Mouse (Mus musculus) E14TG2a.4 (cell line): Measurements from ENCODE around the gene Cerk.

Experiments used
- H3K27me3 ChIP-seq: 2 replicates; pipeline ENCODE4 v1.6.1; 2014; ENCODE audit warnings: low read length, control low read depth; ENCODE audit not compliant: insufficient read depth
- H3K36me3 ChIP-seq: 2 replicates; pipeline ENCODE4 v1.6.1; 2014; ENCODE audit warnings: low read length, control low read depth; ENCODE audit not compliant: insufficient read depth
- H3K4me1 ChIP-seq: replicated peaks from 2 replicates; pipeline ENCODE4 v1.6.1; 2014; ENCODE audit warnings: low read depth, low read length, control low read depth
- H3K4me3 ChIP-seq: replicated peaks from 2 replicates; pipeline ENCODE4 v1.5.1; 2014; ENCODE audit warnings: mild to moderate bottlenecking, low read length
- H3K9me3 ChIP-seq: 2 replicates; pipeline ENCODE4 v1.6.1; 2014; ENCODE audit warnings: low read length, control low read depth
- CTCF ChIP-seq: conservative IDR thresholded peaks from 2 replicates; pipeline ENCODE4 v1.5.1; 2014; ENCODE audit warnings: low read length
- NANOG ChIP-seq: IDR thresholded peaks from 2 replicates; pipeline ENCODE4 v1.6.1; 2014; ENCODE audit warnings: borderline replicate concordance, low read length, mixed read lengths
- POU5F1 ChIP-seq: IDR thresholded peaks from 2 replicates; pipeline ENCODE4 v1.6.1; 2014; ENCODE audit warnings: low read length, borderline replicate concordance

The Cerk gene

DNA sequence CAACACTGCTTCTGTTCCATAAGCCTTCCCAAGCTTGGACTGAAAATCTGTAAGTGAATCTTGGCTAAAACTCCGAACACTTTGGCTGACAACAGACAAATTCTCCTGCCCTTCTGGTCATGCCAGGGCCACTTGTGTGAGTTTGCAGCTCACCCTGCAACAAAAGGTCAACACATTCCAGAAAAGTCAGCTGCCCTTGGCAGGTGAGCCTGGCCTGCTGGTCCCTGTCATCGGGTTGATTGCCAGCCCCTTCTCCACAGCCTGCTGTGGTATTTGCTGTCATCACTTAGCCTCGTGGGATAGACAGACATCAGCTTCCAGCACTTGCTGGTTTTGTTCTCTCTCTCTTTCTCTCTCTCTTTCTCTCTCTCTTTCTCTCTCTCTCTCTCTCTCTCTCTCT lies 13.8 kb downstream of the Cerk start:
- H3K36me3 ChIP-seq, result no peaks in the 10 kb centered on the region
- H3K9me3 ChIP-seq, result no peaks in the 10 kb centered on the region
- no peak overlapping the region for H3K4me3 ChIP-seq
- peaks cover 58% of the 10 kb centered on the region for H3K4me1 ChIP-seq
- H3K27me3 ChIP-seq, result peaks cover 14% of the 10 kb centered on the region
- TF ChIP-seq NANOG (no peak), POU5F1 (no peak), CTCF (no peak)

- Histone ChIP-seq H3K27me3 (peaks cover 14% of the 10 kb centered on the region), H3K4me1 (peaks cover 55% of the 10 kb centered on the region), H3K4me3 (no peak overlapping the region), H3K9me3 (no peaks in the 10 kb centered on the region), H3K36me3 (no peaks in the 10 kb centered on the region)
- TF ChIP-seq POU5F1 (no peak), NANOG (no peak), CTCF (no peak)
Measured at GRCm38 (mm10) chr15:86171316-86171715, 14.6 kb downstream of the Cerk start.

- peaks cover 9% of the 10 kb centered on the region for H3K27me3 ChIP-seq
- TF ChIP-seq POU5F1, result no peak
- TF ChIP-seq CTCF, result no peak
- no peak for TF ChIP-seq NANOG
- H3K36me3 ChIP-seq, result no peaks in the 10 kb centered on the region
- H3K9me3 ChIP-seq, result no peaks in the 10 kb centered on the region
- H3K4me1 ChIP-seq, result peaks cover 60% of the 10 kb centered on the region
- no peak overlapping the region for H3K4me3 ChIP-seq
Measured at GRCm38 (mm10) chr15:86169817-86170110, 16.2 kb downstream of the Cerk start.

- Histone ChIP-seq H3K9me3 (no peaks in the 10 kb centered on the region), H3K4me1 (peaks cover 58% of the 10 kb centered on the region), H3K36me3 (no peaks in the 10 kb centered on the region), H3K4me3 (no peak overlapping the region), H3K27me3 (peaks cover 5% of the 10 kb centered on the region; the same call in 1 of the 2 replicates)
- TF ChIP-seq CTCF (no peak), POU5F1 (no peak), NANOG (no peak)
Measured at GRCm38 (mm10) chr15:86168941-86169816, 16.8 kb downstream of the Cerk start.

DNA sequence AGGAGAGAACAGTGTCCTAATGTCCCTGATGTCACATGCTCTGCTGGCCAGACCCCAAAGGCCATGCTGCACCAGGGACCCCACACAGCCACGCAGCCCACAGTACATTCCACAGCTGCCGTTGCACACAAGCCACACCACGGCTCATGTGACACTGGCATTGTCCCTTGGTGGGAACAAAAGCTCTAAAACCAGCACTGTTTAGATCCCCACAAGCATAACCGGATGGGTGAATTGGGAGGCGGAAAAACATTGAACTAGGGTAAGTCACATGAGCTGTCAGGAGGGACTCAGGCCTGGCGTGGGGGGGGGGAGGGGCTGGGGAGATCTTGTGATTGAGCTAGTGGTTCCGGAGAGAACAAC lies 17.5 kb downstream of the Cerk start:
- Histone ChIP-seq H3K4me3 (no peak overlapping the region), H3K9me3 (no peaks in the 10 kb centered on the region), H3K36me3 (no peaks in the 10 kb centered on the region), H3K27me3 (peaks cover 5% of the 10 kb centered on the region; the same call in 1 of the 2 replicates), H3K4me1 (peaks cover 52% of the 10 kb centered on the region)
- no peak for TF ChIP-seq POU5F1
- TF ChIP-seq NANOG, result no peak
- TF ChIP-seq CTCF, result no peak

DNA sequence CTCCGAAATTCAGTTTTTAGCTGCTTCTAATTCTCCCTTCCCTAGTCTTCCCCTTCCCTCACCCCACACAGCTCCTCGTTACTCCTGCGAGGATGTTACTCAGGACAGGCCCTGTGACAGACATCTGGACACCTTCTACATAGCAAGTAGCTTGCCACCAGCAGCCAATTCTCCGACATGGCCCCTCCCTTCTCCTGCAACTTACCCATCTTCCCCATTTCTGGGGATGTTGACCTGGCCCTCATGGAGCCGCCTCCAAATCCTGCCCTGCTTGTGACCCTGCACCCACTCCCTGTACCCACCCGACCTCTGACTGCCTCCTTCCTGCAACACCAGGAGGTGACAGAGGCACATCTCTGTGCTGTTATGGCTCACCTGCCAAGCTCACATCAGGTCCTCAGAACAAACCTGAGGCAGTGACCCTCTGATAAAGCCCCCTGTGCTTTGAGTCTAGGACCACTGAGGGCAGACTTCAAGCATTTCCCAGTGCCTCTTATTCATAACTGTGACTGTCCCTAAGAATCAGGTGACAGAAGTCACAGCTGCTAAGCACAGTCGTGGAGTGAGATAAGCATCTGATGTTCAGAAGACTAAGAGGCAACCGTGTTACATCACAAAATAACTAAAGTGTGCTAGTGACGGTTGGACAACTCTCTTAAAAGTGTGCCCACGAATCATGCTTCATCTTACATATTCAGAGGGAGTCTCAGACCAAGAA lies 18.0 kb downstream of the Cerk start:
- peaks cover 5% of the 10 kb centered on the region; the same call in 1 of the 2 replicates for H3K27me3 ChIP-seq
- H3K36me3 ChIP-seq, result no peaks in the 10 kb centered on the region
- no peak overlapping the region for H3K4me3 ChIP-seq
- H3K9me3 ChIP-seq, result no peaks in the 10 kb centered on the region
- no peak for TF ChIP-seq CTCF
- TF ChIP-seq NANOG, result no peak
- no peak for TF ChIP-seq POU5F1
- H3K4me1 ChIP-seq, result peaks cover 46% of the 10 kb centered on the region

GRCm38 (mm10) chr15:86167032-86167655 lies 18.8 kb downstream of the Cerk start:
- TF ChIP-seq POU5F1 (no peak), NANOG (no peak)
- Histone ChIP-seq H3K27me3 (peaks cover 5% of the 10 kb centered on the region; the same call in 1 of the 2 replicates), H3K9me3 (no peaks in the 10 kb centered on the region), H3K36me3 (no peaks in the 10 kb centered on the region), H3K4me1 (peaks cover 41% of the 10 kb centered on the region), H3K4me3 (no peak overlapping the region)
